Mouse (Mus musculus): ENCODE measurements at regions not wholly inside any gene's neighbourhood (a gene's known extent, or its start where the extent isn't known, plus 50 kb on each side); places are given as distances from the start of the nearest gene placed in this dataset.

- peak; percentile 7 to 37 for DNase-seq
These were observed 53.6 kb upstream of the Actr3 start for GRCm38 (mm10) chr1:125488915-125489730.

GRCm38 (mm10) chr1:125491014-125491413 lies 55.5 kb upstream of the Actr3 start:
- DNase-seq, result no peak

DNA sequence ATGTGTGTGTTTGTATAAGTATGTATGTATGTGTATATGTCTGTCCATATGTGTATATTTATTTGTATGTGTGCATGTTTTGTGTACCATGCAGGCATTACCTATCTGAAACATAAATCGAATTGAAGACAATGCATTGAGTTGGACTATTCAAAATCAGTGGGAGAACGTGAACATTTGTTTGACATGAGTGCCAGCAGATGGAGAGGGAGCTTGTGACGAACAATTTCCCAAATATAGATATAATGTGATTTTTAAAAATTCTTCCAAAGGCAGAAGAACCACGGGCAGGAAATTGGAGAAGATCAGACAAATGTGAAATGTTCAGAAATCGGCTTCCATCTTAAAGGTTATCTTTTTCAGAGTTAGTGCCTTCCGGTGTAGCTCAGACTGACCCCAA lies 59.1 kb upstream of the Actr3 start:
- DNase-seq, result no peak

DNA sequence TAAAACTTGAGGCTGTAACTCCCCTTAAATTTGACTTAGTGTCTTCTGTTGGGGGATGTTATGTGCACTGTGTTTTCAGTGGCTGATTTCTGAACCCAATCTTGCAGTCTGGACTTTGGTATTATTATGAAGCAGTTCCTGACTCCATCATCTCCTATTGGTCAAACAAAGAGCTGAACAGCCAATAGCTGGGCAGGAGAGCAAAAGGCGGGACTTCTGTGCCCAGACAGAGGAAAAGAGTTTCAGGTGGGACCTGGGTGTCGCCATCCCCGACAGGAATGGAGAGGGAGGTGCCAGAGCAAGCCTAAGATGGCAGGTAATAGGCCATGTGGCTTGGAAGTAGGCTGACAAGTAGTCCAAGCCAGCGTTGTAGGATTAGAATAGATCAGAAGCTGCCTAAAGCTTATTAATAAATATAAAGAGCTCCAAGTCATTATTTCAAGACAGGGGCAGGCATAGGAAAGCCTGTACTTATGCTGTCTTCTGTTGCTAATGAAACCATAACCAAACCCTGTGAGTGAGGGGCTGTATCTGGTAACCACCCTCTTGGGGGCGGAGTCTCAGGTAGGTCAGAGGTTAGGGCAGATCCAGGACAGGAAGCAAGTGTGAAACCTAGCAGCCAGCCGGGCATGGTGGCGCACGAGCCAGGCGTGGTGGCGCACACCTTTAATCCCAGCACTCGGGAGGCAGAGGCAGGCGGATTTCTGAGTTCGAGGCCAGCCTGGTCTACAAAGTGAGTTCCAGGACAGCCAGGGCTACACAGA lies 60.0 kb upstream of the Actr3 start:
- no peak for DNase-seq

DNA sequence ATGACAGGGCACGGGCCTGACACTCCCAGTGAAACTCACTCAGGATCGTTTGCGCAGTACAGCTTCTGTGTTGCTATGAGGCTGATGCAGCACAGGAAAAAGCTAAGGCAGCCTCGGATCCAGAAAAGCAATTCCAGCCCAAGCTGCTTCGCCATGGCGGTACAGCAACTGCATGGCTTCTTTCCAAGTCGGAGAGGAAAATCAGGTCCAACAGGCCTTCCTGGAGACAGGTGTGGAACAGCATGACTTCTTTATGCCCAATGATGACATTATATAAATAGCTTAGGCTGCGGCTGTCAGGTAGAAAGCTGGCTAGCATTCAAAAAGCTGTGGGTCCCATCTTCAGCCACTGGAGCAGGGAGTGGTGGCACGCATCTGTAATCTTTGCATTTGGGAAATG lies 61.5 kb upstream of the Actr3 start:
- DNase-seq, result no peak

DNA sequence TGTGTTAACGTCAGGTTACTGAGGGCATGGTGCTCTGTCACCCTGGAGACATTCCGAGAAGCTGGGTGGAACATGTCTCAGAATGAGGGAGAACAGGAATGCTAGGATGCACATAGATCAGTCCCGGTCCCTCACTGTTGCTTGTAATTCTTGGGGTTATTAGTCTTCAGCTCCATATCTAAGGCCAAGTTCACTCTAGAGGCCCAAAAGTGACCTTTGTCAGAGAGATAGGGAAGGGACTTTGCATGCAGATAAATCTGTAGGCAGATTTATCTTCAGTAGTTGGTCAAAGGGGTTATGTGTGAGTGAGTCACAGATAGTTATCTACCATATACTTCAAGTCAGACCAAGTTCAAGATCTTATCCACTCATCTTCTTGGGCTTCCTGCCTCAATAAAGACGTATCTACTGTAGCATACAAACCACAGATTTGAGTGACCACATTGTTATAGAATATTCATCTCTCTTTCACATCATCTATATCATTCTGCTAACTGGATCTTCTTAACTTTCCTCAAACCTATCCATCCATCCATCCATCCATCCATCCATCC lies 58.4 kb upstream of the Slc35f5 start:
- no peak for DNase-seq

- DNase-seq, result no peak
These were observed 56.5 kb upstream of the Slc35f5 start for GRCm38 (mm10) chr1:125503878-125504277.

GRCm38 (mm10) chr1:125507786-125508514 lies 52.4 kb upstream of the Slc35f5 start:
- no peak for DNase-seq

DNA sequence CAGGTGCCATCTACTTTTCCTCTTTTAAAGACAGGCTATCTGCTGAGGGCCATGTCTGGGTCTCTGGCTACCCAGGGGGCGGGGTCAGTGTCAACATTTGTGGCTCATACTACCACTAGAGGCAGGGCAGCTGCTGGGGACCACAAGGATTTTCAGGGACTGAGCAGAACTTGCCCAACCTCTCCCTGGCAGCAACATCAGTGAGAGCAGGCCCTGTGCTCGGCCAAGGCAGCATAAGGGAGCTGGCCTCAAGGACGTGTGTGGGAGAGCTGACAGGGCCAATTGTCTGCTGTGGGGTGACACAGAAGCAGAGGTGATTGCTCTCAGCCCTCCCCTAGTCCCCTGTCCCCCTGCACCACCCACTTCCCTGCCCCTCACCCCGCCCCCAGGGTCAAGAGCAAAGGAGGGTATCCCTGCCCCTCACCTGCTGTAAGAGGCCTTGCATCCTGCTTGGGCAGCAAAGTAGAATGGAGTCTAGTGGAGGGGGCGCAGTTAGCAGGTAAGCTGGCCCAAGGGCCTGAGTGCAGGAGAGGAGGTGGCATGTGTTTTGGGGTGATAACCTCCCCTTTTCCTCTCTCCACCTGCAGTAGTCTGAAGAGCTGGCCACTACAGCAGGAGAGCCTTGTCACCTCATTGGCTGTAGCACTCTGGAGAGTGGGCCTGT lies 51.7 kb upstream of the Slc35f5 start:
- DNase-seq, result peak in 1 of 2 experiments; percentile 4

Measured in kidney, postnatal 36 days (tissue).